Mouse (Mus musculus): Measurements from ENCODE around the gene Grb7. TPM values are rescaled to one million over a fixed set of nuclear protein-coding genes. Genes with fewer than 3 reads are reported as not detected.
A peak's percentile ranks its signal among the peaks of the same experiment; 100 is the strongest.

The Grb7 gene
- polyA plus RNA-seq, 1 experiment from 2014 or later, result 74.6 TPM

- Histone ChIP-seq H3K36me3 (ENCODE audit: control insufficient read depth, insufficient read depth, low read length) (no peaks in the 10 kb centered on the region), H3K9me3 (ENCODE audit: control insufficient read depth, low read length) (no peaks in the 10 kb centered on the region), H3K4me3 (ENCODE audit: low read depth, low read length) (peak overlapping the region; percentile 95), H3K4me2 (ENCODE audit: low read length) (peak overlapping the region; percentile 65), H3K27me3 (replicated peaks; ENCODE audit: control insufficient read depth, insufficient read depth, low read length) (no peaks in the 10 kb centered on the region), H3K27ac (ENCODE audit: low read depth) (peak overlapping the region; percentile 87), H3K9ac (ENCODE audit: low read length) (peak overlapping the region; percentile 91), H3K4me1 (replicated peaks; ENCODE audit: control insufficient read depth, insufficient read depth, low read length) (peaks cover 45% of the 10 kb centered on the region)
- whole genome bisulfite sequencing, result under 1% methylated on average over 39 of the region's 40 CpGs
- peak; percentile 84 for DNase-seq (ENCODE audit: low spot score)
- ATAC-seq (replicated peaks; ENCODE audit: low FRiP score, low TSS enrichment, low read depth), result peak; percentile 29; the same call in 1 of the 2 replicates
These were observed 33.3 kb upstream of the Grb7 start for GRCm38 (mm10) chr11:98412797-98413301.

DNA sequence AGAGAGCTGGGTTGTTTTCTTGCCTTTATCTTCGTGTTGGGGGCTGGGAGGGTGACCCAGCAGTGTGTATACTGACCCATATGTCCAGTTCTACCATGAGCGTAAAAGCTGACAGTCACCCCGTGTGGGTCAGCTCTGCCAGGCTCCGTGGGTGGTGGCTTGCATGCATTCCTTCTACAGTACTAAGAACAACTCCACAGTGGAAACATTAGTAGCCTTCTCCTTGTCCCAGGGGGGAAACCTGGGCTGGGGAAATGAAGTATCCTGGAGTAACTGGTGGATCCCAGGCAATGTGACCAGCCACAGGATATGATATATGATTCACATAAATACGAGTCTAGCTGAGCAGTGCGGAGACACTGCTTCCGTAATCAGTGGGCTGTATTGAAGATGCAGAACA is 32.5 kb upstream of the Grb7 start:
- H3K36me3 ChIP-seq (ENCODE audit: control insufficient read depth, insufficient read depth, low read length), result no peaks in the 10 kb centered on the region
- peak; percentile 57 for DNase-seq (ENCODE audit: low spot score)
- H3K9me3 ChIP-seq (ENCODE audit: control insufficient read depth, low read length), result no peaks in the 10 kb centered on the region
- peak overlapping the region; percentile 91 for H3K9ac ChIP-seq (ENCODE audit: low read length)
- no peak for ATAC-seq (replicated peaks; ENCODE audit: low FRiP score, low TSS enrichment, low read depth)
- WGBS, result 12% methylated on average over 7 of the region's 7 CpGs
- H3K27me3 ChIP-seq (replicated peaks; ENCODE audit: control insufficient read depth, insufficient read depth, low read length), result no peaks in the 10 kb centered on the region
- H3K4me2 ChIP-seq (ENCODE audit: low read length), result peak overlapping the region; percentile 65
- no peak overlapping the region; the same call in 1 of the 2 replicates for H3K27ac ChIP-seq (ENCODE audit: low read depth)
- H3K4me1 ChIP-seq (replicated peaks; ENCODE audit: control insufficient read depth, insufficient read depth, low read length), result peaks cover 44% of the 10 kb centered on the region
- H3K4me3 ChIP-seq (ENCODE audit: low read depth, low read length), result peak overlapping the region; percentile 95

GRCm38 (mm10) chr11:98414162-98414561 is 32.0 kb upstream of the Grb7 start:
- H3K36me3 ChIP-seq (ENCODE audit: control insufficient read depth, insufficient read depth, low read length), result no peaks in the 10 kb centered on the region
- no peak for DNase-seq (ENCODE audit: low spot score)
- H3K27ac ChIP-seq (ENCODE audit: low read depth), result no peak overlapping the region
- H3K4me1 ChIP-seq (replicated peaks; ENCODE audit: control insufficient read depth, insufficient read depth, low read length), result peaks cover 40% of the 10 kb centered on the region
- no peak for ATAC-seq (replicated peaks; ENCODE audit: low FRiP score, low TSS enrichment, low read depth)
- 18% methylated on average over 2 of the region's 2 CpGs for WGBS
- H3K9me3 ChIP-seq (ENCODE audit: control insufficient read depth, low read length), result no peaks in the 10 kb centered on the region
- H3K9ac ChIP-seq (ENCODE audit: low read length), result no peak overlapping the region
- no peaks in the 10 kb centered on the region for H3K27me3 ChIP-seq (replicated peaks; ENCODE audit: control insufficient read depth, insufficient read depth, low read length)
- peak overlapping the region; percentile 65 for H3K4me2 ChIP-seq (ENCODE audit: low read length)
- H3K4me3 ChIP-seq (ENCODE audit: low read depth, low read length), result peak overlapping the region; percentile 95; the same call in 1 of the 2 replicates

DNA sequence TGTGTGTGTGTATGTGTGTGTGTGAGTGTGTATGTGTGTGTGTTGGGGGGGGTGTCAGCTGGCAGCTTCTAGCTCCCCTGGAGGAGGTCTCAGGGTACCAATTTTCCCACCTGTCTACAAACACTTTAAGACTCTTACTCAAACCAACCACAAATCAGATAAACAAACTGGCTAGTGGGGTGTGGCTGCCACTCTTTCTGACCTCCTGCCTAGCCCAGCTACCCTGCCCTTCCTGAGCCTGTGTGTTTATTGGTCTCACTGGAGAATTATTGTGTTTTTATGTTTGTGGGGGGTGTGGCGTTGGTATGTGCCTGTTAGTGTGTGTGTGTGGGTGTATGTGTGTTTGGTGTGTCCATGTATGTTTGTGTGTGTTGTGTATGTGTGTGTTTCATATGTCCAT is 29.1 kb upstream of the Grb7 start:
- Histone ChIP-seq H3K4me1 (replicated peaks; ENCODE audit: control insufficient read depth, insufficient read depth, low read length) (peaks cover 26% of the 10 kb centered on the region), H3K27ac (ENCODE audit: low read depth) (no peak overlapping the region), H3K4me3 (ENCODE audit: low read depth, low read length) (no peak overlapping the region), H3K9ac (ENCODE audit: low read length) (no peak overlapping the region), H3K36me3 (ENCODE audit: control insufficient read depth, insufficient read depth, low read length) (peaks cover 26% of the 10 kb centered on the region), H3K9me3 (ENCODE audit: control insufficient read depth, low read length) (no peaks in the 10 kb centered on the region), H3K4me2 (ENCODE audit: low read length) (no peak overlapping the region), H3K27me3 (replicated peaks; ENCODE audit: control insufficient read depth, insufficient read depth, low read length) (no peaks in the 10 kb centered on the region)
- ATAC-seq (replicated peaks; ENCODE audit: low FRiP score, low TSS enrichment, low read depth), result no peak
- DNase-seq (ENCODE audit: low spot score), result no peak
- 70% methylated on average over 1 of the region's 1 CpGs for WGBS

- no peak overlapping the region for H3K9ac ChIP-seq (ENCODE audit: low read length)
- DNase-seq (ENCODE audit: low spot score) (no peak), ATAC-seq (replicated peaks; ENCODE audit: low FRiP score, low TSS enrichment, low read depth) (no peak)
- H3K9me3 ChIP-seq (ENCODE audit: control insufficient read depth, low read length), result no peaks in the 10 kb centered on the region
- no peak overlapping the region for H3K4me2 ChIP-seq (ENCODE audit: low read length)
- peaks cover 38% of the 10 kb centered on the region for H3K36me3 ChIP-seq (ENCODE audit: control insufficient read depth, insufficient read depth, low read length)
- H3K27ac ChIP-seq (ENCODE audit: low read depth), result no peak overlapping the region
- no peak overlapping the region for H3K4me3 ChIP-seq (ENCODE audit: low read depth, low read length)
- WGBS, result 69% methylated on average over 6 of the region's 6 CpGs
- no peaks in the 10 kb centered on the region for H3K27me3 ChIP-seq (replicated peaks; ENCODE audit: control insufficient read depth, insufficient read depth, low read length)
- peaks cover 26% of the 10 kb centered on the region for H3K4me1 ChIP-seq (replicated peaks; ENCODE audit: control insufficient read depth, insufficient read depth, low read length)
These were observed 27.9 kb upstream of the Grb7 start for GRCm38 (mm10) chr11:98418273-98418672.

DNA sequence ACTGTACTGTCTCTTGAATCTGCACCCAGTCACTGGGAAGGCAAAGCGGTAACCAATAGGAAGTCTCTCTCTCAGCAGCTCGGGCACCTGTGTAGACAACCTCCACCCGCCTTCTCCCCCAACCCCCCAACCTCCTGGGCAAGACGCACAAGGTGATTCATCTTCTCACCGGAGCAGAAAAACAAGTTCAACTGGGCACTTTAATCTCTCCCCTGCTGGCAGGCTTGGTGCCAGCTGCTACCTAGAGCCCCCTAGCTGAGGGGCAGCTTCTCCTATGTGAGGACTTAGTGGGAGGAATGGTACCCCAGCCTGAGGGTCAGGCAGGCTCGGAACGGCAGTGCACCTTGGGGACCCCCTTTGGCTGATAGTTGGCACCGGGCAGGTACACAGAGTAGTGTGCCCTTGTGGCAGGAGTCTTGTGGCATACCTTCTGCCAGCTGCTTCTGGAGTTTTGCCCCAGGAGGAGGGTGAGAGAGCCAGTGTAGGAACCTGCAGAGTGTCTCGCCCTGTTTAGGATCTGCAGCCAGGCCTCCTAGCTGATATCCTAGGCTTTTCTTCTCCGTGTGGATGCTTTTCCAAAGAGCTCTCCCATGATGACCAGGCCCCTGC is 27.2 kb upstream of the Grb7 start:
- no peak for DNase-seq (ENCODE audit: low spot score)
- no peak overlapping the region for H3K27ac ChIP-seq (ENCODE audit: low read depth)

GRCm38 (mm10) chr11:98426592-98426991 is 19.6 kb upstream of the Grb7 start:
- Histone ChIP-seq H3K4me1 (replicated peaks; ENCODE audit: control insufficient read depth, insufficient read depth, low read length) (no peaks in the 10 kb centered on the region), H3K36me3 (ENCODE audit: control insufficient read depth, insufficient read depth, low read length) (peaks cover 95% of the 10 kb centered on the region), H3K27me3 (replicated peaks; ENCODE audit: control insufficient read depth, insufficient read depth, low read length) (no peaks in the 10 kb centered on the region), H3K9ac (ENCODE audit: low read length) (no peak overlapping the region), H3K4me3 (ENCODE audit: low read depth, low read length) (no peak overlapping the region), H3K4me2 (ENCODE audit: low read length) (no peak overlapping the region), H3K27ac (ENCODE audit: low read depth) (no peak overlapping the region), H3K9me3 (ENCODE audit: control insufficient read depth, low read length) (no peaks in the 10 kb centered on the region)
- ATAC-seq (replicated peaks; ENCODE audit: low FRiP score, low TSS enrichment, low read depth), result no peak
- 91% methylated on average over 7 of the region's 7 CpGs for WGBS
- no peak for DNase-seq (ENCODE audit: low spot score)

More for the DNA sequence above, 27.2 kb upstream of the Grb7 start:
- peaks cover 44% of the 10 kb centered on the region for H3K36me3 ChIP-seq (ENCODE audit: control insufficient read depth, insufficient read depth, low read length)
- no peaks in the 10 kb centered on the region for H3K9me3 ChIP-seq (ENCODE audit: control insufficient read depth, low read length)
- 85% methylated on average over 10 of the region's 10 CpGs for WGBS
- H3K27me3 ChIP-seq (replicated peaks; ENCODE audit: control insufficient read depth, insufficient read depth, low read length), result no peaks in the 10 kb centered on the region
- no peak for ATAC-seq (replicated peaks; ENCODE audit: low FRiP score, low TSS enrichment, low read depth)
- H3K4me2 ChIP-seq (ENCODE audit: low read length), result no peak overlapping the region
- H3K9ac ChIP-seq (ENCODE audit: low read length), result no peak overlapping the region
- no peak overlapping the region for H3K4me3 ChIP-seq (ENCODE audit: low read depth, low read length)
- H3K4me1 ChIP-seq (replicated peaks; ENCODE audit: control insufficient read depth, insufficient read depth, low read length), result peaks cover 20% of the 10 kb centered on the region

DNA sequence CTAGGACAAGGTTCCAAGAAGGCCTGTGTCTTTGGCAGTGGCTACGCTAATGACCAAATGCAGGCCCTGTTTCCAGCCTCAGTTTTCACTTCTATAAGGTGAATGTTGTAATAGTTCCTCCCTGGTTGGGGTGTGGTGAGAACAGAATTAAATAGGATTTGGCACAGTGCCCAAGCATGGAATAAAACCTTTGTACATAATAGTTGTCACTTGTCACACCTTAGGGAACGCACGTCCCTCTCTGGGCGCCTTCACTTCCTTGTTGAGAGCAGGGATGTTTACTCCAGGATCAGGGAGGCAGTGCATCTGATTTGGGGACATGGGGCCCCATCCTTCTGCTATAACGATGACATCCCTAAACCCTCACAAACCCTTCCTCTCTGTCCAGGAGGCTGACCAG is 17.8 kb upstream of the Grb7 start:
- Histone ChIP-seq H3K27me3 (replicated peaks; ENCODE audit: control insufficient read depth, insufficient read depth, low read length) (no peaks in the 10 kb centered on the region), H3K9me3 (ENCODE audit: control insufficient read depth, low read length) (no peaks in the 10 kb centered on the region), H3K4me1 (replicated peaks; ENCODE audit: control insufficient read depth, insufficient read depth, low read length) (no peaks in the 10 kb centered on the region), H3K4me3 (ENCODE audit: low read depth, low read length) (no peak overlapping the region), H3K4me2 (ENCODE audit: low read length) (no peak overlapping the region), H3K27ac (ENCODE audit: low read depth) (no peak overlapping the region), H3K36me3 (ENCODE audit: control insufficient read depth, insufficient read depth, low read length) (peaks cover 93% of the 10 kb centered on the region), H3K9ac (ENCODE audit: low read length) (no peak overlapping the region)
- WGBS, result 87% methylated on average over 5 of the region's 5 CpGs
- ATAC-seq (replicated peaks; ENCODE audit: low FRiP score, low TSS enrichment, low read depth), result no peak
- DNase-seq (ENCODE audit: low spot score), result no peak
